Mouse (Mus musculus): ENCODE measurements around the gene Dctpp1. TPM values are rescaled to one million over a fixed set of nuclear protein-coding genes. Genes with fewer than 3 reads are reported as not detected.

The Dctpp1 gene
- polyA plus RNA-seq, 1 experiment from 2014 or later: 145 TPM

GRCm38 (mm10) chr7:127228615-127229303 lies 31.8 kb downstream of the Dctpp1 start:
- Histone ChIP-seq H3K27ac (ENCODE audit: low read length) (no peak overlapping the region), H3K4me1 (ENCODE audit: control insufficient read depth, insufficient read depth, low read length) (peaks cover 17% of the 10 kb centered on the region), H3K9ac (ENCODE audit: low read length) (no peak overlapping the region), H3K4me3 (replicated peaks; ENCODE audit: low read length) (no peak overlapping the region), H3K4me2 (ENCODE audit: low read depth, low read length) (no peak overlapping the region), H3K9me3 (replicated peaks; ENCODE audit: control insufficient read depth, low read length) (no peaks in the 10 kb centered on the region), H3K27me3 (ENCODE audit: control insufficient read depth, insufficient read depth, low read length) (no peaks in the 10 kb centered on the region), H3K36me3 (ENCODE audit: control insufficient read depth, insufficient read depth, low read length) (no peaks in the 10 kb centered on the region; the same call in 1 of the 2 replicates)
- ATAC-seq (ENCODE audit: insufficient read depth, low FRiP score): no peak
- 64% methylated on average over 4 of the region's 4 CpGs for WGBS

- Histone ChIP-seq H3K9ac (ENCODE audit: low read length) (no peak overlapping the region), H3K27ac (ENCODE audit: low read length) (no peak overlapping the region), H3K4me3 (replicated peaks; ENCODE audit: low read length) (no peak overlapping the region), H3K4me2 (ENCODE audit: low read depth, low read length) (no peak overlapping the region), H3K27me3 (ENCODE audit: control insufficient read depth, insufficient read depth, low read length) (no peaks in the 10 kb centered on the region), H3K36me3 (ENCODE audit: control insufficient read depth, insufficient read depth, low read length) (no peaks in the 10 kb centered on the region; the same call in 1 of the 2 replicates), H3K4me1 (ENCODE audit: control insufficient read depth, insufficient read depth, low read length) (peaks cover 4% of the 10 kb centered on the region; the same call in 1 of the 2 replicates), H3K9me3 (replicated peaks; ENCODE audit: control insufficient read depth, low read length) (no peaks in the 10 kb centered on the region)
- no peak for ATAC-seq (ENCODE audit: insufficient read depth, low FRiP score)
- 81% methylated on average over 11 of the region's 11 CpGs for WGBS
These were observed 35.1 kb downstream of the Dctpp1 start for GRCm38 (mm10) chr7:127225147-127225995.

GRCm38 (mm10) chr7:127224616-127225015 lies 35.9 kb downstream of the Dctpp1 start:
- no peak overlapping the region for H3K4me3 ChIP-seq (replicated peaks; ENCODE audit: low read length)
- no peaks in the 10 kb centered on the region; the same call in 1 of the 2 replicates for H3K4me1 ChIP-seq (ENCODE audit: control insufficient read depth, insufficient read depth, low read length)
- H3K36me3 ChIP-seq (ENCODE audit: control insufficient read depth, insufficient read depth, low read length): no peaks in the 10 kb centered on the region; the same call in 1 of the 2 replicates
- no peaks in the 10 kb centered on the region for H3K27me3 ChIP-seq (ENCODE audit: control insufficient read depth, insufficient read depth, low read length)
- H3K9me3 ChIP-seq (replicated peaks; ENCODE audit: control insufficient read depth, low read length): no peaks in the 10 kb centered on the region
- 91% methylated on average over 6 of the region's 6 CpGs for WGBS
- no peak overlapping the region for H3K4me2 ChIP-seq (ENCODE audit: low read depth, low read length)
- no peak overlapping the region for H3K9ac ChIP-seq (ENCODE audit: low read length)
- H3K27ac ChIP-seq (ENCODE audit: low read length): no peak overlapping the region
- ATAC-seq (ENCODE audit: insufficient read depth, low FRiP score): no peak

DNA sequence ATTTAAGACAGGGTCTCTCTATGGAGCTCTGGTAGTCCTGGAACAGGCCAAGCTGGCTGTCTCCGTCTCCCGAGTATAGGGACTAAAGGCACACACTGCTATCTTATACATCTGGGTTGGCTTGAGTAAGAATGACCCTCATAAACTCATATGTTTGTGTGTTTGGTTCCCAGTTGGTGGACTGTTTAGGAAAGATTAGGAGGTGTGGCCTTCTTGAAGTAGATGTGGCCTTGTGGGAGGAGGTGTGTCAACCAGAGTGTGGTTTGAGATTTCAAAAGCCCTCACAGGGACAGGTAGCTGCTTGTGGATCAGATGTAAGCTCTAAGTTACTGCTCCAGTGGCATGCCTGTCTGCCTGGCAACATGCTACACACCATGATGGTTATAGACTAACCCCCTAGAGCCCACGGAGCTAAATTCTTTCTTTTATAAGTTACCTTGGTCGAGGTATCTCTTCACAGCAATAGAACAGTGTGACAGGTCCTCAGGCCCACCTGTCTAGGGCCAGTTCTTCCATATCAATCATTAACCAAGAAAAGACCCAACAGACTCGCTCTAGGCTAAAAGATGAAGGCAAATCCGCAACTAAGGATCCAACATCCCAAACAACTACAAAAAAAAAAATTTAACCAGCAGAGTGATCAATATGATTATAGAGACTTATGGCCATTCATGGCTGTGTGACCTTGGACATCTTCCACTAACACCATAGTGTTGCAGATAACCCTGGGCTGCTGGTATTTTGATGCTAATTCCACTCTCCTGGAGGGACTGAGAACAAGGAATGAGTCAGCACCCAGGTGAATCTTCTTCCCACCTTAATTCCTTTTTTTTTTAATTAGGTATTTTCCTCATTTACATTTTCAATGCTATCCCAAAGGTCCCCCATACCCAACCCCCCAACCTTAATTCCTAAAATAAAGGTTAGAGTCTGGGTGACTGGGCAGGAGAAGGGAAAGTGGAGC lies 36.7 kb downstream of the Dctpp1 start:
- Histone ChIP-seq H3K36me3 (ENCODE audit: control insufficient read depth, insufficient read depth, low read length) (no peaks in the 10 kb centered on the region), H3K27ac (ENCODE audit: low read length) (no peak overlapping the region), H3K4me2 (ENCODE audit: low read depth, low read length) (no peak overlapping the region), H3K9me3 (replicated peaks; ENCODE audit: control insufficient read depth, low read length) (no peaks in the 10 kb centered on the region), H3K9ac (ENCODE audit: low read length) (no peak overlapping the region), H3K4me1 (ENCODE audit: control insufficient read depth, insufficient read depth, low read length) (no peaks in the 10 kb centered on the region; the same call in 1 of the 2 replicates), H3K27me3 (ENCODE audit: control insufficient read depth, insufficient read depth, low read length) (no peaks in the 10 kb centered on the region), H3K4me3 (replicated peaks; ENCODE audit: low read length) (no peak overlapping the region)
- WGBS: 70% methylated on average over 6 of the region's 6 CpGs
- 0 out of 2 replicates have a peak, but pooled peaks have one; percentile 29 for ATAC-seq (ENCODE audit: insufficient read depth, low FRiP score)

- 93% methylated on average over 3 of the region's 3 CpGs for WGBS
- Histone ChIP-seq H3K4me3 (replicated peaks; ENCODE audit: low read length) (no peak overlapping the region), H3K36me3 (ENCODE audit: control insufficient read depth, insufficient read depth, low read length) (no peaks in the 10 kb centered on the region), H3K9ac (ENCODE audit: low read length) (no peak overlapping the region), H3K4me1 (ENCODE audit: control insufficient read depth, insufficient read depth, low read length) (no peaks in the 10 kb centered on the region; the same call in 1 of the 2 replicates), H3K4me2 (ENCODE audit: low read depth, low read length) (no peak overlapping the region), H3K9me3 (replicated peaks; ENCODE audit: control insufficient read depth, low read length) (no peaks in the 10 kb centered on the region), H3K27me3 (ENCODE audit: control insufficient read depth, insufficient read depth, low read length) (no peaks in the 10 kb centered on the region), H3K27ac (ENCODE audit: low read length) (no peak overlapping the region)
- ATAC-seq (ENCODE audit: insufficient read depth, low FRiP score): no peak
These were observed 37.4 kb downstream of the Dctpp1 start for GRCm38 (mm10) chr7:127223106-127223505.

DNA sequence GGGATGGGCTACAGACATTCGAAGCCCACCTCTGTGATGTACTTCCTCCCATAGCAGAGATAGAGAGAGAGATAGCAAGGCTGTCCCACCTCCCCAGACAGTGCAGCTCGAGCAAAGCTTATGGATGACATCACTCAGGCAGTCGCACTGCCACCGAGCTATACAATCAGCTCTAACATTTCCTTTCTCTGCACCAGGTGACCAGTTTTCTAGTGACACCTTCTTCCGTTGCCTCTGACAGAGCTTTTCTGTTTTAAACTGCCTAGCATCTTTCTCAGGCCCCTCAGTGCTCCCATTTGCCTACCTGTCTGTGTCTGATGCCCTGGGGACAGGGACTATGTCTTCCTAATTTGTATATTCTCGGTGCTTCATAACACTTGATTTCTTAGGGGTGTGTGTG lies 40.1 kb downstream of the Dctpp1 start:
- no peak overlapping the region for H3K4me3 ChIP-seq (replicated peaks; ENCODE audit: low read length)
- WGBS: 69% methylated on average over 6 of the region's 6 CpGs
- no peak overlapping the region for H3K27ac ChIP-seq (ENCODE audit: low read length)
- ATAC-seq (ENCODE audit: insufficient read depth, low FRiP score): no peak
- no peak overlapping the region for H3K4me2 ChIP-seq (ENCODE audit: low read depth, low read length)
- H3K9me3 ChIP-seq (replicated peaks; ENCODE audit: control insufficient read depth, low read length): no peaks in the 10 kb centered on the region
- no peaks in the 10 kb centered on the region; the same call in 1 of the 2 replicates for H3K4me1 ChIP-seq (ENCODE audit: control insufficient read depth, insufficient read depth, low read length)
- no peaks in the 10 kb centered on the region for H3K27me3 ChIP-seq (ENCODE audit: control insufficient read depth, insufficient read depth, low read length)
- H3K9ac ChIP-seq (ENCODE audit: low read length): no peak overlapping the region
- H3K36me3 ChIP-seq (ENCODE audit: control insufficient read depth, insufficient read depth, low read length): no peaks in the 10 kb centered on the region

DNA sequence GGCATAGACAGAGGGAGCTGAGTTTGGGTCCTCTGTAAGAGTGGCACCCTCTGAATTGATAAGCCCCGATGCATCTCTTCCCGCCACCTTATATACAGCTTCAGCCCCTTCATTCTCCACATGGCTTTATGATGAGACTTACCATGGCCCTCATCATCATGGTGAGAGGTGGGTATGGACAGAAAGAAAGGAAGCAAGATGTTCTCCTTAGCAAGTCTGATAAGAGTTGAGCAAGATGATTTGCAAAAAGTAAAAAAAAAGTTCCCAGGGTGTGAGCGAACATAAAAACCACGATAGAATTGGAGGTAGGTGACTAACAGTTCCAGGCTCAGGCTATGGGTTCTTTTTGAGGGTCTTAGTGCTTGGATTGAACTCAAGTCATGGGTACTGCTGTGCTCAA lies 41.8 kb downstream of the Dctpp1 start:
- no peak overlapping the region for H3K9ac ChIP-seq (ENCODE audit: low read length)
- H3K4me3 ChIP-seq (replicated peaks; ENCODE audit: low read length): no peak overlapping the region
- no peaks in the 10 kb centered on the region for H3K4me1 ChIP-seq (ENCODE audit: control insufficient read depth, insufficient read depth, low read length)
- H3K36me3 ChIP-seq (ENCODE audit: control insufficient read depth, insufficient read depth, low read length): no peaks in the 10 kb centered on the region
- 77% methylated on average over 4 of the region's 4 CpGs for WGBS
- no peak overlapping the region for H3K27ac ChIP-seq (ENCODE audit: low read length)
- H3K9me3 ChIP-seq (replicated peaks; ENCODE audit: control insufficient read depth, low read length): no peaks in the 10 kb centered on the region
- ATAC-seq (ENCODE audit: insufficient read depth, low FRiP score): no peak
- H3K27me3 ChIP-seq (ENCODE audit: control insufficient read depth, insufficient read depth, low read length): no peaks in the 10 kb centered on the region
- H3K4me2 ChIP-seq (ENCODE audit: low read depth, low read length): no peak overlapping the region

GRCm38 (mm10) chr7:127217901-127218642 lies 42.4 kb downstream of the Dctpp1 start:
- H3K9ac ChIP-seq (ENCODE audit: low read length): no peak overlapping the region
- no peaks in the 10 kb centered on the region for H3K4me1 ChIP-seq (ENCODE audit: control insufficient read depth, insufficient read depth, low read length)
- H3K36me3 ChIP-seq (ENCODE audit: control insufficient read depth, insufficient read depth, low read length): no peaks in the 10 kb centered on the region
- WGBS: 62% methylated on average over 10 of the region's 10 CpGs
- H3K27me3 ChIP-seq (ENCODE audit: control insufficient read depth, insufficient read depth, low read length): no peaks in the 10 kb centered on the region
- H3K9me3 ChIP-seq (replicated peaks; ENCODE audit: control insufficient read depth, low read length): no peaks in the 10 kb centered on the region
- no peak overlapping the region for H3K27ac ChIP-seq (ENCODE audit: low read length)
- no peak for ATAC-seq (ENCODE audit: insufficient read depth, low FRiP score)
- no peak overlapping the region for H3K4me3 ChIP-seq (replicated peaks; ENCODE audit: low read length)
- H3K4me2 ChIP-seq (ENCODE audit: low read depth, low read length): no peak overlapping the region

Data from stomach, embryonic 16.5 days (tissue).